Mouse (Mus musculus) bone marrow macrophage, adult 2 months (primary cell): ENCODE results near the gene Rere. TPM values are rescaled to one million over a fixed set of nuclear protein-coding genes. Genes with fewer than 3 reads are reported as not detected.
"Not testable (repeated sequence)": the region's sequence is repeated elsewhere in the genome, so short reads cannot be mapped to it uniquely, and the experiment has no call there.

ENCODE experiments used
- H3K27ac ChIP-seq: 2 replicates; pipeline ENCODE4 v1.5.1; 2012; ENCODE audit warnings: low read depth, low read length; ENCODE audit not compliant: insufficient read depth
- H3K4me1 ChIP-seq: 2 replicates; pipeline ENCODE4 v1.6.1; 2012; ENCODE audit warnings: low read length; ENCODE audit not compliant: control insufficient read depth, insufficient read depth
- H3K4me3 ChIP-seq: 2 replicates; pipeline ENCODE4 v1.5.1; 2012; ENCODE audit warnings: mild to moderate bottlenecking, low read length, moderate library complexity; ENCODE audit not compliant: insufficient read depth
- CTCF ChIP-seq: IDR thresholded peaks from 2 replicates; pipeline ENCODE4 v1.5.1; 2012; ENCODE audit warnings: low read depth, mild to moderate bottlenecking, low read length, moderate library complexity
- POLR2A ChIP-seq: IDR thresholded peaks from 2 replicates; pipeline ENCODE4 v1.6.1; 2012; ENCODE audit warnings: mild to moderate bottlenecking, low read depth, low read length, borderline replicate concordance
- polyA plus RNA-seq: library from polyadenylated mRNA; stranded (reverse); fragments of >200 nt; gene quantifications from 2 replicates; pipeline ENCODE4 v1.2.4, GENCODE M21; 2012; ENCODE audit not compliant: missing spikeins, insufficient read depth, insufficient read length

Rere gene
- polyA plus RNA-seq, 1 experiment, result 90.2 TPM

DNA sequence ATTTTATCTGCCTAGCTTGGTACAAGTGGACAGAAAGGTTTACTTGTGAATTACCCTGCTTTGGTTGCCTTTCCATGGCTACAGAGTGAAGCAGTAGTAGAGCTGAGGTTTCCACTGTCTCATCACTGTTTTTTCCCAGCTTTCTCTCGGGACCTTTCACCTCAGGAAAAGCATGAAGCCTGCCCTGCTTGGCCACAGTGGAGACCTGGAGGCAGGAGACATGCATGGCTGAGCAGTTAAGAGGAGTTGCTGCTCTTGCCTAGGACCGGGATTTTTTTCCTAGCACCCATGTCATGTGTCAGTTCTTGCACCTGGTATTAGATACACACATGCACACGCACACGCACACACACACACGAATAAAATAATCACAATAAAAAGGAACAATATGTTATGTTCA, 247.4 kb downstream of the Rere start:
- TF ChIP-seq POLR2A (no peak), CTCF (no peak)
- Histone ChIP-seq H3K4me3 (no peak overlapping the region), H3K27ac (no peak overlapping the region)

GRCm38 (mm10) chr4:150531869-150532268, 250.4 kb downstream of the Rere start:
- Histone ChIP-seq H3K4me1 (peaks cover 20% of the 10 kb centered on the region), H3K27ac (no peak overlapping the region), H3K4me3 (no peak overlapping the region)
- TF ChIP-seq POLR2A, result no peak
- no peak for TF ChIP-seq CTCF

More for the DNA sequence above, 247.4 kb downstream of the Rere start:
- H3K4me1 ChIP-seq, result peaks cover under 1% of the 10 kb centered on the region; the same call in 1 of the 2 replicates

- no peak overlapping the region for H3K27ac ChIP-seq
- H3K4me3 ChIP-seq, result no peak overlapping the region
- H3K4me1 ChIP-seq, result peaks cover 26% of the 10 kb centered on the region
- TF ChIP-seq CTCF (no peak), POLR2A (no peak)
These were observed 255.5 kb downstream of the Rere start for GRCm38 (mm10) chr4:150536821-150537510.

GRCm38 (mm10) chr4:150539846-150540245, 258.4 kb downstream of the Rere start:
- Histone ChIP-seq H3K4me1 (peaks cover 32% of the 10 kb centered on the region), H3K4me3 (no peak overlapping the region), H3K27ac (no peak overlapping the region)
- TF ChIP-seq POLR2A (no peak), CTCF (no peak)

DNA sequence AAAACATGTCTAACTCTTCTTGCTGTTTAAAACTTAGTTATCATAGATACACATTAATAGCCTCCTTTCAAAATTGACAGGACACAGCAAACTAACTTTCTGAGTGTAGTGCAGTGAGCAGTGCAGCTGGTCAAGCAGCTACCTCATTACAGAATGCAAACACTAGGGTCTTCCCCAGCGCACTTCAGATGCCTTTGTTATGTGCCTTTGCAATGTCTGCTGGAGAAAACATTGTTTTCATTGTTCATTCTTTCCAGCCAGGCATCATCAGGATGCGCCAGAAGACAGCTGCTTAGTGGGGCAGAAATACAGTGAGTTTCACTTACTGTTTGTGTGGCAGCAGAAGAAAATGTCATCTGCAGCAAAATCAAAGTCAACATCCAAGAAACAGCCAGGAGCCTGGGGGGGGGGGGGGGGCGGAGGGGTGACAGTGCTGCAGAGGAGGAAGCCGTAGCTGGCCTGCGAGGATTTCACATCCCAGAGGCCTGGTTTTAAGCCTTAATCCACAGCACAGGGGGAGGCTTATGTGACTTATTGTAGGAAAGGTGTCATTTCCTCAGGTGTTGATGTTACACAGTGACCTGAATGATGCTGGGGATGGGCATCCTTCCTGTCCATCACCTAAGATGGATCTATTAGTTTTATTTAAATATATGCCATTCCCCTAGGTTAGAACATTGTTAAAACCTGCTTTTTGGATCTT, 259.1 kb downstream of the Rere start:
- Histone ChIP-seq H3K4me3 (no peak overlapping the region), H3K27ac (no peak overlapping the region), H3K4me1 (peaks cover 29% of the 10 kb centered on the region)
- TF ChIP-seq CTCF, result no peak
- no peak for TF ChIP-seq POLR2A

- H3K27ac ChIP-seq, result peak overlapping the region; percentile 84
- H3K4me3 ChIP-seq, result no peak overlapping the region
- peaks cover 47% of the 10 kb centered on the region for H3K4me1 ChIP-seq
- TF ChIP-seq CTCF, result no peak
- no peak for TF ChIP-seq POLR2A
These were observed 262.8 kb downstream of the Rere start for GRCm38 (mm10) chr4:150544231-150544630.

- TF ChIP-seq CTCF, result no peak
- no peak for TF ChIP-seq POLR2A
- Histone ChIP-seq H3K27ac (peak overlapping the region; percentile 84), H3K4me1 (peaks cover 47% of the 10 kb centered on the region), H3K4me3 (peak overlapping the region; percentile 38)
These were observed 263.3 kb downstream of the Rere start for GRCm38 (mm10) chr4:150544652-150545258.

DNA sequence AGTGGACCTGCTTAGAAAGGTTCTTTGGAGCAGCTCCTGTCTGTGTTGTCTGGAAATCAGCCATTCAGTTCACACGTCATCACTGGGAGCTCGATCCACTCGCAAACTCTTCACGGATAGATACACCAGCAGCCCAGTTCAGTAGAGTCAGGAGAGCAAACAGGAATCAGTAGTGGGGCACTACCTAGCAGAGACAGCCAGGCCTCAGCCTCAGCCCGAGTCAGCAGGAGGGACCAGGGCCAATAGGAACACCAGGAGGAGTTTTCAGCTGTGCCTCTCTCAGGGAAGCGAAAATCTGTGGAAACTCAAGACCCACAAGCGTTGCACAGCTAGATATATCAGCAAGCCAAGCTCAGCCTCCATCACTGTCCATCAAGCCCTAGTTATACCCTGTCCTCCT, 264.3 kb downstream of the Rere start:
- H3K4me1 ChIP-seq, result peaks cover 53% of the 10 kb centered on the region
- TF ChIP-seq CTCF, result no peak
- no peak for TF ChIP-seq POLR2A
- H3K4me3 ChIP-seq, result no peak overlapping the region
- H3K27ac ChIP-seq, result peak overlapping the region; percentile 84

GRCm38 (mm10) chr4:150546296-150546695, 264.9 kb downstream of the Rere start:
- H3K4me1 ChIP-seq, result peaks cover 57% of the 10 kb centered on the region
- H3K27ac ChIP-seq, H3K4me3 ChIP-seq: not testable (repeated sequence)

GRCm38 (mm10) chr4:150549393-150549792, 267.9 kb downstream of the Rere start:
- Histone ChIP-seq H3K27ac (no peak overlapping the region), H3K4me1 (peaks cover 59% of the 10 kb centered on the region), H3K4me3 (no peak overlapping the region)
- no peak for TF ChIP-seq POLR2A
- no peak for TF ChIP-seq CTCF
